In genomic region chr13:112762548-112762947, GRCm38 (mm10) we compare ENCODE assay signal across 16 mouse cellular contexts. TPM values are rescaled to one million over a fixed set of nuclear protein-coding genes. Genes with fewer than 3 reads are reported as not detected.
A peak's percentile ranks its signal among the peaks of the same experiment; 100 is the strongest.
DNase-seq lines count a peak whose midpoint lies in the region; ATAC-seq and TF ChIP-seq lines count a peak whose summit lies in the region.
"Had no signal": no experiment of that assay in that cellular context is flagged by ENCODE, and none has a peak within 500 bp of the region (broad histone marks: within the 10 kb centered on the region; RNA-seq: fewer than 3 reads in every experiment).

No protein-coding gene starts in this region.

- H3K4me3 ChIP-seq in gastrocnemius, adult 2 months, result peak overlapping the region; percentile 66
- H3K4me3 ChIP-seq in kidney, embryonic 15.5 days (replicated peaks), result no peak overlapping the region
- no peak overlapping the region for H3K4me3 ChIP-seq in intestine, embryonic 15.5 days (replicated peaks)
- H3K4me3 ChIP-seq in midbrain, embryonic 16.5 days (ENCODE audit: low read depth, low read length), result no peak overlapping the region
- H3K4me3 ChIP-seq: hindbrain, embryonic 10.5 days; midbrain, embryonic 10.5 days had no signal

- no peak overlapping the region for H3K9ac ChIP-seq in kidney, embryonic 15.5 days
- no peak overlapping the region for H3K9ac ChIP-seq in intestine, embryonic 15.5 days
- no peak overlapping the region for H3K9ac ChIP-seq in midbrain, embryonic 16.5 days (ENCODE audit: low read depth, low read length)

- no peak for TF ChIP-seq CTCF in gastrocnemius, adult 2 months (IDR thresholded peaks at IDR 0.05)

- peak overlapping the region; percentile 91 for H3K27ac ChIP-seq in gastrocnemius, adult 2 months
- H3K27ac ChIP-seq in kidney, embryonic 15.5 days, result peak overlapping the region; percentile 32; the same call in 1 of the 2 replicates
- H3K27ac ChIP-seq in intestine, embryonic 15.5 days, result peak overlapping the region; percentile 6; the same call in 1 of the 2 replicates
- H3K27ac ChIP-seq in midbrain, embryonic 16.5 days (ENCODE audit: low read length), result no peak overlapping the region
- H3K27ac ChIP-seq: hindbrain, embryonic 10.5 days; midbrain, embryonic 10.5 days had no signal

- no peak for DNase-seq in gastrocnemius, adult 2 months
- no peak for DNase-seq in gastrocnemius, postnatal 25 days
- DNase-seq in kidney, adult 8-10 months, result no peak
- DNase-seq in 3T3-L1 (ENCODE audit: low read depth, low spot score), result peak; percentile 57
- DNase-seq in cerebellum, postnatal 36 days, result no peak
- DNase-seq: cerebellum, postnatal 10 days; layer of hippocampus, adult 9-11 months; lung, postnatal 10 days; retina, postnatal 1 day; thymus, postnatal 36 days had no signal

- peak; percentile 64 for ATAC-seq in kidney, embryonic 15.5 days (replicated peaks; ENCODE audit: low FRiP score)
- ATAC-seq in intestine, embryonic 15.5 days, result no peak
- no peak for ATAC-seq in midbrain, embryonic 16.5 days

- intact Hi-C loops in gastrocnemius, adult 2 months (cut with DNase I), result no loop called here

- peaks cover 6% of the 10 kb centered on the region; the same call in 1 of the 2 replicates for H3K9me3 ChIP-seq in kidney, embryonic 15.5 days (replicated peaks)
- 0 out of 2 replicates have a peak, but pooled peaks cover 6% of the 10 kb centered on the region for H3K9me3 ChIP-seq in intestine, embryonic 15.5 days
- peaks cover 9% of the 10 kb centered on the region; the same call in 1 of the 2 replicates for H3K9me3 ChIP-seq in midbrain, embryonic 16.5 days (replicated peaks; ENCODE audit: control insufficient read depth, low read length, poor library complexity, severe bottlenecking)

- H3K27me3 ChIP-seq in kidney, embryonic 15.5 days, result no peaks in the 10 kb centered on the region
- H3K27me3 ChIP-seq in intestine, embryonic 15.5 days (replicated peaks), result no peaks in the 10 kb centered on the region
- H3K27me3 ChIP-seq in midbrain, embryonic 16.5 days (ENCODE audit: control insufficient read depth, insufficient read depth, low read depth, low read length), result no peaks in the 10 kb centered on the region
- H3K27me3 ChIP-seq: Patski had no signal

- H3K4me1 ChIP-seq in kidney, embryonic 15.5 days, result peaks cover 40% of the 10 kb centered on the region
- peaks cover 10% of the 10 kb centered on the region; the same call in 1 of the 2 replicates for H3K4me1 ChIP-seq in intestine, embryonic 15.5 days (replicated peaks)
- H3K4me1 ChIP-seq in midbrain, embryonic 16.5 days (ENCODE audit: control insufficient read depth, insufficient read depth, low read length), result no peaks in the 10 kb centered on the region

- H3K36me3 ChIP-seq in kidney, embryonic 15.5 days, result no peaks in the 10 kb centered on the region; the same call in 1 of the 2 replicates
- no peaks in the 10 kb centered on the region for H3K36me3 ChIP-seq in intestine, embryonic 15.5 days
- H3K36me3 ChIP-seq in midbrain, embryonic 16.5 days (ENCODE audit: control insufficient read depth, insufficient read depth, low read length), result no peaks in the 10 kb centered on the region
- H3K36me3 ChIP-seq: midbrain, embryonic 10.5 days had no signal

- 24% methylated on average over 4 of the region's 4 CpGs for WGBS in kidney, embryonic 15.5 days
- WGBS in intestine, embryonic 15.5 days, result 48% methylated on average over 4 of the region's 4 CpGs
- 92% methylated on average over 4 of the region's 4 CpGs for WGBS in midbrain, embryonic 16.5 days

- H3K4me2 ChIP-seq in kidney, embryonic 15.5 days, result no peak overlapping the region
- no peak overlapping the region for H3K4me2 ChIP-seq in intestine, embryonic 15.5 days (replicated peaks)
- no peak overlapping the region for H3K4me2 ChIP-seq in midbrain, embryonic 16.5 days (ENCODE audit: low read length)

RNA-seq across cellular contexts. Expression of gene Plpp1, which starts 38.0 kb away (rescaled TPM):
- 10 to 100 TPM; 35.6 to 49.4 TPM for total RNA-seq in gastrocnemius, adult 2 months (2021)
- 10 to 100 TPM; 35.9 to 43.0 TPM for total RNA-seq in gastrocnemius, postnatal 25 days (2021)
- polyA plus RNA-seq in kidney, embryonic 15.5 days (2015; fragmentation: Nextera tagmentation; extraction: Ambion mirVana), result 78.7 and 94.8 TPM in 2 replicates
- polyA plus RNA-seq in intestine, embryonic 15.5 days (2015; fragmentation: Nextera tagmentation; extraction: Ambion mirVana), result 83.2 and 84.5 TPM in 2 replicates
- polyA plus RNA-seq in midbrain, embryonic 16.5 days (2015; fragmentation: Nextera tagmentation; extraction: Ambion mirVana), result 58.7 and 69.5 TPM in 2 replicates
